24 mouse cellular contexts compared by ENCODE assay signal in the genomic region with DNA sequence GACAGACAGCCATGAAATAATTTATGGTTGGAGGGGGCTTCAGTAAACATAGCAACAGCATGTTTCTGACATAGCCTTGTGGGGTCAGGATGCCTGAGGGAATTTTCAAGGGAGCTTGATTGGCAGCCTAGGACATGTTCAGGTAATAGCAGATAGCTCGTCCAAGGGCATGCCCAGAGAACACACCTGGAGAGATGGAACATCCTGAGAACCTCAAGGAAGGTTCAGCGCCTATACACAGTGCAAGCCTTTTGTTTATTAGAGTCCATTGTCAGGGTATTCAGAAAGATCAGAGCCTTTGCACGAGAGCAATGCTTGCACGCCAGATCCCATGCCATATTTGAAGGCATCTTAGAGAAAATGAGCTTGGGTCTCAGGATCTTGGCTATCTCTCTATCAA. TPM values are rescaled to one million over a fixed set of nuclear protein-coding genes. Genes with fewer than 3 reads are reported as not detected.
"Had no signal": no experiment of that assay in that cellular context is flagged by ENCODE, and none has a peak within 500 bp of the region (broad histone marks: within the 10 kb centered on the region; RNA-seq: fewer than 3 reads in every experiment).

No protein-coding gene starts in this region.

- H3K4me1 ChIP-seq: neural tube, embryonic 15.5 days; stomach, embryonic 15.5 days had no signal

- DNase-seq: retina, postnatal 1 day; right cerebral cortex, adult 18-20 months; right cerebral cortex, postnatal 14 days; right cerebral cortex, postnatal 25 days; right cerebral cortex, postnatal 4 days; spleen, adult 18-20 months; thymus, adult 18-20 months; thymus, adult 2 months; thymus, postnatal 14 days; thymus, postnatal 25 days; thymus, postnatal 36 days; thymus, postnatal 4 days had no signal

- H3K4me3 ChIP-seq: neural tube, embryonic 13.5 days; neural tube, embryonic 15.5 days; stomach, embryonic 15.5 days had no signal

- H3K9me3 ChIP-seq: neural tube, embryonic 13.5 days; neural tube, embryonic 15.5 days; stomach, embryonic 15.5 days had no signal

- H3K9ac ChIP-seq: neural tube, embryonic 13.5 days; neural tube, embryonic 15.5 days; stomach, embryonic 15.5 days had no signal

- H3K4me2 ChIP-seq: neural tube, embryonic 13.5 days; neural tube, embryonic 15.5 days; stomach, embryonic 15.5 days had no signal

- H3K27ac ChIP-seq: neural tube, embryonic 13.5 days; neural tube, embryonic 15.5 days; stomach, embryonic 15.5 days had no signal

- H3K27me3 ChIP-seq: neural tube, embryonic 13.5 days; neural tube, embryonic 15.5 days; stomach, embryonic 15.5 days had no signal

- H3K36me3 ChIP-seq: neural tube, embryonic 13.5 days; neural tube, embryonic 15.5 days; stomach, embryonic 15.5 days had no signal

RNA-seq across cellular contexts. Expression of gene Scp2d1, which starts 47.8 kb away (rescaled TPM):
- total RNA-seq: neutrophil, adult 5-6 weeks had no signal
- polyA plus RNA-seq: neural tube, embryonic 13.5 days; neural tube, embryonic 14.5 days; neural tube, embryonic 15.5 days; small intestine, adult 2 months; spleen, adult 2 months; stomach, embryonic 14.5 days; stomach, embryonic 15.5 days; stomach, embryonic 16.5 days; stomach, postnatal 0 days; thymus, adult 2 months; thymus, postnatal 0 days; urinary bladder, adult 2 months had no signal
